Mouse (Mus musculus) liver, embryonic 13.5 days (tissue): ENCODE results near the gene Sec63. TPM values are rescaled to one million over a fixed set of nuclear protein-coding genes. Genes with fewer than 3 reads are reported as not detected.

Experiments used
- ATAC-seq: fragments of 200-750 bp; cut with Nextera tagmentation; 2 replicates; pipeline ENCODE4 v1.8.0; 2017; ENCODE audit warnings: low read depth, mild to moderate bottlenecking, moderate number of reproducible peaks, moderate library complexity
- DNase-seq: peaks from one replicate; pipeline ENCODE4 v3.0.0; 2022
- H3K27ac ChIP-seq: fragments of 300-500 bp; sonication (generic); 2 replicates; pipeline ENCODE4 v1.5.1; 2015; ENCODE audit warnings: moderate library complexity, mild to moderate bottlenecking, inconsistent platforms
- H3K27me3 ChIP-seq: fragments of 300-500 bp; sonication (generic); 2 replicates; pipeline ENCODE4 v1.6.1; 2015; ENCODE audit warnings: mild to moderate bottlenecking, inconsistent platforms
- H3K36me3 ChIP-seq: fragments of 300-500 bp; sonication (generic); 2 replicates; pipeline ENCODE4 v1.6.1; 2015; ENCODE audit warnings: mild to moderate bottlenecking, inconsistent platforms
- H3K4me1 ChIP-seq: fragments of 300-500 bp; sonication (generic); replicated peaks from 2 replicates; pipeline ENCODE4 v1.6.1; 2015; ENCODE audit warnings: inconsistent platforms
- H3K4me2 ChIP-seq: fragments of 300-500 bp; sonication (generic); 2 replicates; pipeline ENCODE4 v1.6.1; 2015; ENCODE audit warnings: inconsistent platforms, mild to moderate bottlenecking, moderate library complexity
- H3K4me3 ChIP-seq: fragments of 300-500 bp; sonication (generic); replicated peaks from 2 replicates; pipeline ENCODE4 v1.5.1; 2015; ENCODE audit warnings: mild to moderate bottlenecking, inconsistent platforms
- H3K9ac ChIP-seq: fragments of 300-500 bp; sonication (generic); 2 replicates; pipeline ENCODE4 v1.6.1; 2015; ENCODE audit warnings: mild to moderate bottlenecking, inconsistent platforms
- H3K9me3 ChIP-seq: fragments of 300-500 bp; sonication (generic); replicated peaks from 2 replicates; pipeline ENCODE4 v1.6.1; 2016; ENCODE audit warnings: inconsistent platforms
- WGBS: fragments of 180-500 bp; shearing (Covaris S2); methylation state at CpG from one replicate; pipeline ENCODE4 v1.1.7; 2015; ENCODE audit not compliant: insufficient replicate concordance; 5-methylcytosine and 5-hydroxymethylcytosine counted together
- polyA plus RNA-seq: library from polyadenylated mRNA; unstranded; fragments of >200 nt; fragmentation: Nextera tagmentation; extraction: Ambion mirVana; gene quantifications from 2 replicates; pipeline ENCODE4 v1.2.1, GENCODE M21; 2015

The Sec63 gene
- polyA plus RNA-seq, 1 experiment from 2014 or later = 9.8 TPM

DNA sequence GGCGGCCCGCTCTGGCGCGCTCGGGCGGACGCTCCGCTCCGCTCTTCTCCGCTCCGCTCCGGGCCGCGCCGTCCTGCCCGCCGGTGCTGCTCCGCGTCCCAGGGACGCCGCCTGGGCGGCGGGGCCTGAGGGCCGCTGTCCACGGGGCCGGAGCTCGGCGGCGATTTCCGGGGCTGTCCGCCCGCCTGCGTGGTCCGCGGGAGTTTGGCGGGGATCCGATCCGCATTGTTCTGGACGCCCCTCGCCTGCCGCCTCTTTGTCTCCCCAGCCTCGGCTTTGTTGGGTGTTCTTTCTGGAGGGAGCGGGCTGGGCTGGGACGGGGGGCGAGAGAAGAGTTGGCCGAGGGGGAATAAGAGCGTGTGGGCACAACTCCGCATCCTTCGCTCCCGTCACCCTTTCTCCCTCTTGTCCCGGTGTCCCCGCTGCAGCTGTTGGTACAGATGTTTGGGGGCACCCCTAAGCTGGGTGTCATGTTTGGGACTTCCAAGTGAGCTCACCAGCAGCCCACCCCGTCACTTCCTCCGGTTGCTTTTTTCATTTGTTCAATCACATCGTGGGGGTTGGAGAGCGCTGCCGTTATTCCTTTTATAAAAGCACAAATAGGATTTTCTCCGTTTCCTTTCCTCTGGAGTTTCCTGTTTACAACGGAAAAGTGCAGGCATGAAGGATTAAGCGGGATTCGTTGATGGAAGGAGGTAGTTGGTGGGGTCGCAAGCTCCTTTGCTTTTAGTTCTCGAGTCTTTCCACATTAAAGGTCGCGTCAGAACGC, 789 bp downstream of the Sec63 start:
- peaks cover 47% of the 10 kb centered on the region for H3K4me1 ChIP-seq
- DNase-seq (no peak), ATAC-seq (peak; percentile 74)
- H3K36me3 ChIP-seq = 0 out of 2 replicates have a peak, but pooled peaks cover 2% of the 10 kb centered on the region
- H3K27me3 ChIP-seq = no peaks in the 10 kb centered on the region
- H3K27ac ChIP-seq = peak overlapping the region; percentile 83
- H3K9ac ChIP-seq = peak overlapping the region; percentile 96
- H3K9me3 ChIP-seq = no peaks in the 10 kb centered on the region
- peak overlapping the region; percentile 85 for H3K4me2 ChIP-seq
- WGBS = under 1% methylated on average over 65 of the region's 66 CpGs
- H3K4me3 ChIP-seq = peak overlapping the region; percentile 95

GRCm38 (mm10) chr10:42762670-42763058, 1.4 kb downstream of the Sec63 start:
- peak overlapping the region; percentile 95 for H3K4me3 ChIP-seq
- under 1% methylated on average over 6 of the region's 6 CpGs for WGBS
- peaks cover 47% of the 10 kb centered on the region for H3K4me1 ChIP-seq
- H3K27ac ChIP-seq = peak overlapping the region; percentile 83
- no peaks in the 10 kb centered on the region for H3K27me3 ChIP-seq
- DNase-seq = no peak
- H3K36me3 ChIP-seq = 0 out of 2 replicates have a peak, but pooled peaks cover 3% of the 10 kb centered on the region
- H3K4me2 ChIP-seq = peak overlapping the region; percentile 85
- H3K9ac ChIP-seq = peak overlapping the region; percentile 96
- no peaks in the 10 kb centered on the region for H3K9me3 ChIP-seq
- no peak for ATAC-seq

GRCm38 (mm10) chr10:42763246-42763645, 1.9 kb downstream of the Sec63 start:
- Histone ChIP-seq H3K27me3 (no peaks in the 10 kb centered on the region), H3K27ac (no peak overlapping the region), H3K36me3 (0 out of 2 replicates have a peak, but pooled peaks cover 3% of the 10 kb centered on the region), H3K4me3 (peak overlapping the region; percentile 95), H3K9me3 (no peaks in the 10 kb centered on the region), H3K4me2 (peak overlapping the region; percentile 85), H3K9ac (peak overlapping the region; percentile 57), H3K4me1 (peaks cover 47% of the 10 kb centered on the region)
- WGBS = 53% methylated on average over 4 of the region's 4 CpGs
- DNase-seq (no peak), ATAC-seq (no peak)

DNA sequence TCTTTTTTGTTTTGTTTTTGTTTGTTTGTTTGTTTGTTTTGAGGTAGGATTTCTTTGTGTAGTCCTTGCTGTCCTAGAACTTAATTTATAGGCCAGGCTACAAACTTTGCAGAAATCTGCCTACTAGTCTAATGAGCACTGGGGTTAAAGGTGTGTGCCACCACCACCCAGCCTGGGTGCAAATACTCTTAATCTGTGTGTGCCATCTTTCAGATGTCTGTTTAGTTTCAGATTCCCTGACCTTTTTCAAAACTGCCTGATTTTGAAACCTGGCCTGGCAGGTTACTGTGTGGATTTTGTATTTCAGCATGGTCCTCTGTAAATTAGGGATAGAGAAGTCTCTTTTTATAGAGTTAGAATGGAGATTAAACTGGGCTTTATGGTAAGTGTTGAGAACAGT, 4.0 kb downstream of the Sec63 start:
- no peak overlapping the region for H3K4me3 ChIP-seq
- DNase-seq (no peak), ATAC-seq (no peak)
- H3K4me1 ChIP-seq = peaks cover 46% of the 10 kb centered on the region
- H3K36me3 ChIP-seq = 0 out of 2 replicates have a peak, but pooled peaks cover 3% of the 10 kb centered on the region
- H3K9me3 ChIP-seq = no peaks in the 10 kb centered on the region
- H3K9ac ChIP-seq = no peak overlapping the region
- no peak overlapping the region; the same call in 1 of the 2 replicates for H3K27ac ChIP-seq
- H3K27me3 ChIP-seq = no peaks in the 10 kb centered on the region
- no peak overlapping the region for H3K4me2 ChIP-seq

DNA sequence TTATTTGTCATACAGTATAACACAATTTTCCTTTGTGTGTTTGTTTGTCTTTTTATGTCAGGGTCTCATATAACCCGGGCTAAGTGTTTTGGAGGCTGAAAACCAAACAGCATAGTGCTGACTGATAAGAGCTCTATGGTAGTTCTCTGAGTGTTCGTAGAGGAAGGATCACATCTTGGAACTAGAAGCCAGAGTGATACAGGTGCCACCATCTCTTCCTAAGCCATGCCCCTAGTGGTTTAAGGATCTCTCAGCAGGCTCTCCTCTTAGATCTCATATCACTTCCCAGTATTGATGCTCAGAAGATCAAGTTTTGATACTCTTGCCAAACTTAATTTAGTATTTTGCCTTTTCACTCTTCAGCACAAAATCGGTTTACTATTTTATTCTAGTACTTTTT, 14.2 kb downstream of the Sec63 start:
- no peak overlapping the region for H3K4me2 ChIP-seq
- ATAC-seq = no peak
- H3K36me3 ChIP-seq = no peaks in the 10 kb centered on the region

DNA sequence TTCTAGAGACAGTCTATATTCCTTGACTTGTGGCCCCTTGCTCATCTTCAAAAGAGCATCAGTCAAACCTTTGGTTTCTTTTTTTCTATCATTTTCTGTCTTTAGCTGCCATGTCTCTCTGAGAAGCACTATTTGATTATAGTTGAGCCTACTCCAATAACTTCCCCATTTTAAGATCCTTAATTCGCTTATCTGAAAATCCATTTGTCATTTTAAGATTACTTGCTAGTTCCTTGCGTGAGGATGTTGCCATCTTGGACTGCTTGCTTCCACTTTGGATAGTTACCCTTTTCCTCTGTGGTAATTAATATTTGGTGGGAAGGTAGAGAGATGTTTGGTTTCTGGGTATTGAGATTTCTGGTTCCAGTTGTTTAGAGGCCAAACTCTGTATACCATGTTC, 19.5 kb downstream of the Sec63 start:
- Histone ChIP-seq H3K9me3 (no peaks in the 10 kb centered on the region), H3K4me2 (no peak overlapping the region), H3K4me3 (no peak overlapping the region), H3K27me3 (no peaks in the 10 kb centered on the region), H3K4me1 (no peaks in the 10 kb centered on the region), H3K27ac (no peak overlapping the region), H3K36me3 (0 out of 2 replicates have a peak, but pooled peaks cover 4% of the 10 kb centered on the region), H3K9ac (no peak overlapping the region)
- no peak for ATAC-seq
- 48% methylated on average over 2 of the region's 2 CpGs for WGBS
- DNase-seq = no peak

More for the DNA sequence above, 14.2 kb downstream of the Sec63 start:
- Histone ChIP-seq H3K9me3 (no peaks in the 10 kb centered on the region), H3K4me1 (no peaks in the 10 kb centered on the region; the same call in 1 of the 2 replicates), H3K4me3 (no peak overlapping the region), H3K27ac (no peak overlapping the region), H3K9ac (no peak overlapping the region), H3K27me3 (no peaks in the 10 kb centered on the region)
- 51% methylated on average over 3 of the region's 3 CpGs for WGBS
- no peak for DNase-seq

GRCm38 (mm10) chr10:42781672-42782071, 20.4 kb downstream of the Sec63 start:
- Histone ChIP-seq H3K27me3 (no peaks in the 10 kb centered on the region), H3K4me1 (no peaks in the 10 kb centered on the region), H3K27ac (no peak overlapping the region), H3K9me3 (no peaks in the 10 kb centered on the region), H3K9ac (no peak overlapping the region), H3K4me3 (no peak overlapping the region), H3K4me2 (no peak overlapping the region), H3K36me3 (0 out of 2 replicates have a peak, but pooled peaks cover 4% of the 10 kb centered on the region)
- WGBS = 54% methylated on average over 3 of the region's 3 CpGs
- ATAC-seq (no peak), DNase-seq (no peak)

GRCm38 (mm10) chr10:42800922-42801321, 39.6 kb downstream of the Sec63 start:
- no peaks in the 10 kb centered on the region for H3K4me1 ChIP-seq
- H3K9me3 ChIP-seq = no peaks in the 10 kb centered on the region
- no peak overlapping the region for H3K4me2 ChIP-seq
- no peak overlapping the region for H3K9ac ChIP-seq
- DNase-seq (no peak), ATAC-seq (no peak)
- WGBS = 71% methylated on average over 3 of the region's 3 CpGs
- no peaks in the 10 kb centered on the region for H3K27me3 ChIP-seq
- H3K36me3 ChIP-seq = peaks cover 39% of the 10 kb centered on the region
- H3K4me3 ChIP-seq = no peak overlapping the region
- no peak overlapping the region for H3K27ac ChIP-seq

- Histone ChIP-seq H3K27me3 (no peaks in the 10 kb centered on the region), H3K4me2 (no peak overlapping the region), H3K36me3 (peaks cover 48% of the 10 kb centered on the region), H3K27ac (no peak overlapping the region), H3K4me3 (no peak overlapping the region), H3K9ac (no peak overlapping the region), H3K9me3 (no peaks in the 10 kb centered on the region), H3K4me1 (no peaks in the 10 kb centered on the region)
- 78% methylated on average over 6 of the region's 6 CpGs for WGBS
- DNase-seq (no peak), ATAC-seq (no peak)
Measured at GRCm38 (mm10) chr10:42825923-42826322, 64.6 kb downstream of the Sec63 start.

GRCm38 (mm10) chr10:42827155-42827554, 65.9 kb downstream of the Sec63 start:
- DNase-seq (no peak), ATAC-seq (no peak)
- H3K9me3 ChIP-seq = no peaks in the 10 kb centered on the region
- no peaks in the 10 kb centered on the region for H3K27me3 ChIP-seq
- no peak overlapping the region for H3K4me2 ChIP-seq
- 84% methylated on average over 5 of the region's 5 CpGs for WGBS
- H3K4me1 ChIP-seq = no peaks in the 10 kb centered on the region
- no peak overlapping the region for H3K9ac ChIP-seq
- no peak overlapping the region for H3K4me3 ChIP-seq
- peaks cover 50% of the 10 kb centered on the region for H3K36me3 ChIP-seq
- no peak overlapping the region for H3K27ac ChIP-seq

DNA sequence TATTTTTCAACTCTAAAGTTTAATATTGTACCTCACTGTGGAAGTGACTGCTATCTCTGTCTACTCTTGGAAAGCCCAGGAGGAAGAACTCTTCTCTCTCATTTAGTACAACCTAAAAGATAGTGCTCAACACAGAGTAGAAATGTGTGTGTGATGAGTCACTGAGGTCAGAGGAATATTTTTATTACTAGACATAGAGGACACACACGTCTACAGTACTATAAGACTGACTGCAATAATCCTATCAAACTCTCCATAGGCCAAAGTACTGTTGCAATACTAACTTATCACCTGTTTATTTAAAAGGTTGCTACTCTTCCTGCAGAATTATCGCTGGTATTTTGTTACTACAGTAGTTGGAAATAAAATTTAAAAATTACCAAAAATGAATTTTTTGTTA, 68.7 kb downstream of the Sec63 start:
- Histone ChIP-seq H3K36me3 (peaks cover 42% of the 10 kb centered on the region), H3K27me3 (no peaks in the 10 kb centered on the region), H3K4me2 (no peak overlapping the region), H3K4me3 (no peak overlapping the region), H3K4me1 (no peaks in the 10 kb centered on the region), H3K27ac (no peak overlapping the region), H3K9me3 (no peaks in the 10 kb centered on the region), H3K9ac (no peak overlapping the region)
- ATAC-seq (no peak), DNase-seq (no peak)
- 72% methylated on average over 2 of the region's 2 CpGs for WGBS

DNA sequence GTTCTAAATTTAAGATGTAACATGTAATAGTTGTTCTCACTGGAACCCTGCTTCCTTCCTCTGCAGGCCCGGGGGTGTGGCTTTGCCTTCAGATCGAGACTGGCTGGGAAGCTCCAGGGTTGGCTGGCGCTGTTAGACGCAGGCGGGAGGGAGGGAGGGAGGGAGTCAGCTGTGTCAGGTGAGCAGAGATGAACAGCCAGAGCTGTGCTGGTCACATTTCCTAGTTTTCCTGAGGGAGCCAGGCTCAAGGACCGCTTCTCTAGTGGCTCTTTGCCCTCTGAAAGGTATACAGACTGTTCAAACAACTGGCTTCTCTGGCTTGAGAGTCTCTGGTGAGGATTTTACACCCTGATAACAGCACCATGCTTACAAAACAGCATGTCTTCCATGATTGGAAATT, 69.1 kb downstream of the Sec63 start:
- Histone ChIP-seq H3K27ac (no peak overlapping the region), H3K27me3 (no peaks in the 10 kb centered on the region), H3K4me2 (no peak overlapping the region), H3K4me3 (no peak overlapping the region), H3K9ac (no peak overlapping the region), H3K9me3 (no peaks in the 10 kb centered on the region), H3K4me1 (no peaks in the 10 kb centered on the region), H3K36me3 (peaks cover 41% of the 10 kb centered on the region)
- DNase-seq = no peak
- ATAC-seq = peak; percentile 58
- 63% methylated on average over 6 of the region's 6 CpGs for WGBS
